Mouse (Mus musculus) embryonic fibroblast, embryonic 13.5 days (primary cell): Measurements from ENCODE around the gene Abcb1a.
"Not testable (repeated sequence)": the region's sequence is repeated elsewhere in the genome, so short reads cannot be mapped to it uniquely, and the experiment has no call there.

Experiments used
- CTCF ChIP-seq: IDR thresholded peaks from 2 replicates; pipeline ENCODE4 v1.5.1; 2011; ENCODE audit warnings: mild to moderate bottlenecking, control low read depth, low read length, moderate library complexity, borderline replicate concordance; ENCODE audit not compliant: insufficient read depth
- POLR2A ChIP-seq: IDR thresholded peaks from 2 replicates; pipeline ENCODE4 v1.6.1; 2011; ENCODE audit warnings: low read depth, mild to moderate bottlenecking, control low read depth, low read length, moderate library complexity

- TF ChIP-seq CTCF, POLR2A: not testable (repeated sequence)
Measured at GRCm38 (mm10) chr5:8747244-8747643, 87.4 kb downstream of the Abcb1a start.
